Mouse (Mus musculus): ENCODE measurements around the gene Phka2. TPM values are rescaled to one million over a fixed set of nuclear protein-coding genes. Genes with fewer than 3 reads are reported as not detected.

Phka2 gene
- 6.9 and 10.2 TPM in 2 replicates for polyA plus RNA-seq (2012; rRNA removed)

GRCm38 (mm10) chrX:160502048-160503041 is at the start of gene Phka2:
Gene Phka2 (plus strand): TSS chrX:160502166.

Other genes starting within 250 kb of the Phka2 start
- gene Adgrg2, start 111.5 kb upstream of the Phka2 start, polyA plus RNA-seq (2012; rRNA removed): 0.21 and 0.26 TPM in 2 replicates
- gene Ppef1, start 233.6 kb downstream of the Phka2 start, polyA plus RNA-seq (2012; rRNA removed): not detected in 2 replicates